9 mouse cellular contexts compared by ENCODE assay signal in the genomic region with DNA sequence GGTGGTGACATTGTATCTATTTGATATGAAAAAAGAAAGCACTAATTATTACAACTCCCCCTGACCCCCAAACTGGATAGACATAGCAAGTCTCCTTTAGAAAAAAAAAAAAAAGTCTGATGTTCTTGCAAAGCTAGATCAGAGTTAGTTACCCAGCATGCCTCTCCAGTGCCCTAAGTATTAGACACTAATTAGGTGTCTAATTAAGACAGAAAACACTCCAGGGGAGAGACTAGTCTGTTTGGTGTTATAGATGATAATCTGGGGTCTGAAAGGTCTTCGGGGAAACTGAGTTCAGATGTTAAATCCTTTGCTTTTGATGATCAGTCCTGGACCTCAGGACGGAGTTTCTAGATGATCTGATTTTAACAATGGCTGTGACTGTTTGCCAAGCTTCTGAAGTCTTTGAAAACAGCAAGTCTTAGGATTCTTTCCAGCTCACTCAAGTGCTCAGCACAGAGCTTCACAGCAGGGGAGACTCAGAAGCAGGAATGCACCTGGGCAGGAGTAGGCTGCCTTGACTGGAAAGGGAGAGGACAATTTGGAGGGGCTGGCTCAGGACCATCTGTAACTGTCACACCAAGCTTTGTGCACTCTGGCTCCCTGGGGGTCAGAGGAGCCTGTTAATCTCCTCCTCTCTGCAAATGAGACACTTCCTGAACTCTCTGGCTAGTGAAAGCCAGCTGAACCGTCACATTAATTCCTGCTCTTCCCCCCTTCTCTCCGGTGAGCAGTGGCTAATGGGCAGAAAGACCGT.
A peak's percentile ranks its signal among the peaks of the same experiment; 100 is the strongest.
DNase-seq lines count a peak whose midpoint lies in the region; ATAC-seq and TF ChIP-seq lines count a peak whose summit lies in the region.
"Had no signal": no experiment of that assay in that cellular context is flagged by ENCODE, and none has a peak within 500 bp of the region (broad histone marks: within the 10 kb centered on the region; RNA-seq: fewer than 3 reads in every experiment).

No protein-coding gene starts in this region.

- no peaks in the 10 kb centered on the region for H3K27me3 ChIP-seq in kidney, adult 2 months (replicated peaks; ENCODE audit: control insufficient read depth, insufficient read depth, low read length)
- H3K27me3 ChIP-seq in hindbrain, embryonic 11.5 days (ENCODE audit: control insufficient read depth, insufficient read depth, low read length) = 0 out of 2 replicates have a peak, but pooled peaks cover 2% of the 10 kb centered on the region
- H3K27me3 ChIP-seq in midbrain, postnatal 0 days (ENCODE audit: insufficient read depth, low read length) = no peaks in the 10 kb centered on the region

- no peak for TF ChIP-seq POLR2A in kidney, adult 2 months (IDR thresholded peaks at IDR 0.05; ENCODE audit: low read depth, low read length)

- no peaks in the 10 kb centered on the region for H3K4me1 ChIP-seq in kidney, adult 2 months (ENCODE audit: control insufficient read depth, insufficient read depth, low read length)
- H3K4me1 ChIP-seq in hindbrain, embryonic 11.5 days (replicated peaks; ENCODE audit: control insufficient read depth, insufficient read depth, low read length) = peaks cover 3% of the 10 kb centered on the region; the same call in 1 of the 2 replicates
- H3K4me1 ChIP-seq in midbrain, postnatal 0 days (ENCODE audit: insufficient read depth, low read length) = peaks cover 8% of the 10 kb centered on the region

- no peak overlapping the region for H3K4me2 ChIP-seq in hindbrain, embryonic 11.5 days (replicated peaks; ENCODE audit: low read depth, low read length)
- H3K4me2 ChIP-seq in midbrain, postnatal 0 days (ENCODE audit: low read depth, low read length, poor library complexity, severe bottlenecking) = no peak overlapping the region

- H3K9ac ChIP-seq in hindbrain, embryonic 11.5 days (ENCODE audit: low read depth, low read length) = no peak overlapping the region
- no peak overlapping the region for H3K9ac ChIP-seq in midbrain, postnatal 0 days (replicated peaks; ENCODE audit: low read length, poor library complexity, severe bottlenecking)

- peak; percentile 77 for ATAC-seq in hindbrain, embryonic 11.5 days (ENCODE audit: low FRiP score)
- no peak for ATAC-seq in midbrain, postnatal 0 days (ENCODE audit: low FRiP score)
- ATAC-seq in megakaryocyte, adult 5-6 weeks (ENCODE audit: poor library complexity, severe bottlenecking) = no peak

- H3K9me3 ChIP-seq in hindbrain, embryonic 11.5 days (ENCODE audit: control insufficient read depth, low read length) = no peaks in the 10 kb centered on the region
- H3K9me3 ChIP-seq in midbrain, postnatal 0 days (ENCODE audit: low read length) = no peaks in the 10 kb centered on the region

- 15% methylated on average over 5 of the region's 5 CpGs for WGBS in kidney, adult 2 months
- WGBS in hindbrain, embryonic 11.5 days = 1% methylated on average over 5 of the region's 5 CpGs
- WGBS in midbrain, postnatal 0 days = 4% methylated on average over 5 of the region's 5 CpGs

- no peak for TF ChIP-seq CTCF in kidney, adult 2 months (conservative IDR thresholded peaks at IDR 0.05; ENCODE audit: insufficient read depth, insufficient read length, low read depth, low read length)
- TF ChIP-seq CTCF in midbrain, postnatal 0 days (IDR thresholded peaks at IDR 0.05) = no peak

- no peak overlapping the region for H3K27ac ChIP-seq in kidney, adult 2 months (ENCODE audit: insufficient read depth, low read depth, low read length)
- H3K27ac ChIP-seq in hindbrain, embryonic 11.5 days (ENCODE audit: low read depth, low read length) = 0 out of 2 replicates have a peak overlapping the region, but pooled peaks have one; percentile 24
- no peak overlapping the region for H3K27ac ChIP-seq in midbrain, postnatal 0 days (ENCODE audit: low read depth, low read length)

- H3K4me3 ChIP-seq in kidney, adult 2 months (ENCODE audit: insufficient read depth, low read depth, low read length) = no peak overlapping the region
- H3K4me3 ChIP-seq in hindbrain, embryonic 11.5 days (ENCODE audit: low read depth, low read length) = no peak overlapping the region
- H3K4me3 ChIP-seq in midbrain, postnatal 0 days (ENCODE audit: low read depth, low read length) = no peak overlapping the region

- DNase-seq in kidney, adult 2 months = peak; percentile 12
- DNase-seq in kidney, adult 11 months = no peak
- DNase-seq in cerebellum, adult 9-11 months = peak; percentile 88
- DNase-seq in hindbrain, embryonic 11.5 days (ENCODE audit: low spot score) = peak; percentile 65
- DNase-seq in midbrain, postnatal 0 days (ENCODE audit: low spot score) = peak; percentile 76
- no peak for DNase-seq in testis, postnatal 10 days (ENCODE audit: low spot score)
- DNase-seq in thymus, postnatal 14 days = no peak
- DNase-seq: adrenal gland, postnatal 14 days had no signal

- H3K36me3 ChIP-seq in kidney, adult 2 months (ENCODE audit: control insufficient read depth, insufficient read depth, low read length) = no peaks in the 10 kb centered on the region
- no peaks in the 10 kb centered on the region for H3K36me3 ChIP-seq in hindbrain, embryonic 11.5 days (ENCODE audit: control insufficient read depth, insufficient read depth, low read length)
- no peaks in the 10 kb centered on the region for H3K36me3 ChIP-seq in midbrain, postnatal 0 days (ENCODE audit: insufficient read depth, low read length)

Comparison
In these comparisons a context has a peak if more than half of its experiments do, and no peak if none do; other contexts are left out.
1. DNase-seq: peak in kidney, adult 2 months (single experiment), cerebellum, adult 9-11 months (single experiment), hindbrain, embryonic 11.5 days (single experiment) and midbrain, postnatal 0 days (single experiment); none in kidney, adult 11 months (single experiment), testis, postnatal 10 days (single experiment) and thymus, postnatal 14 days (single experiment).